Mouse (Mus musculus) hindbrain, embryonic 16.5 days (tissue): ENCODE measurements around the gene Depdc5. TPM values are rescaled to one million over a fixed set of nuclear protein-coding genes. Genes with fewer than 3 reads are reported as not detected.
"Not testable (repeated sequence)": the region's sequence is repeated elsewhere in the genome, so short reads cannot be mapped to it uniquely, and the experiment has no call there.

Experiments
- ATAC-seq: fragments of 200-750 bp; cut with Nextera tagmentation; 2 replicates; pipeline ENCODE4 v1.8.0; 2017; ENCODE audit warnings: moderate TSS enrichment, moderate library complexity
- H3K27ac ChIP-seq: fragments of 300-500 bp; sonication (generic); 2 replicates; pipeline ENCODE4 v1.5.1; 2014; ENCODE audit warnings: low read depth, mild to moderate bottlenecking, control low read depth, low read length, moderate library complexity
- H3K27me3 ChIP-seq: fragments of 300-500 bp; sonication (generic); replicated peaks from 2 replicates; pipeline ENCODE4 v1.6.1; 2014; ENCODE audit warnings: low read length; ENCODE audit not compliant: control insufficient read depth, insufficient read depth
- H3K36me3 ChIP-seq: fragments of 300-500 bp; sonication (generic); 2 replicates; pipeline ENCODE4 v1.6.1; 2014; ENCODE audit warnings: mild to moderate bottlenecking, low read length, moderate library complexity, mixed read lengths; ENCODE audit not compliant: control insufficient read depth, insufficient read depth
- H3K4me1 ChIP-seq: fragments of 300-500 bp; sonication (generic); 2 replicates; pipeline ENCODE4 v1.6.1; 2014; ENCODE audit warnings: low read depth, low read length; ENCODE audit not compliant: control insufficient read depth, insufficient read depth
- H3K4me2 ChIP-seq: fragments of 300-500 bp; sonication (generic); 2 replicates; pipeline ENCODE4 v1.6.1; 2014; ENCODE audit warnings: mild to moderate bottlenecking, low read length, control low read depth, moderate library complexity
- H3K4me3 ChIP-seq: fragments of 300-500 bp; sonication (generic); 2 replicates; pipeline ENCODE4 v1.5.1; 2014; ENCODE audit warnings: mild to moderate bottlenecking, low read length, control low read depth, moderate library complexity
- H3K9ac ChIP-seq: fragments of 300-500 bp; sonication (generic); 2 replicates; pipeline ENCODE4 v1.6.1; 2014; ENCODE audit warnings: low read depth, mild to moderate bottlenecking, control low read depth, low read length, moderate library complexity
- H3K9me3 ChIP-seq: fragments of 300-500 bp; sonication (generic); 2 replicates; pipeline ENCODE4 v1.6.1; 2014; ENCODE audit warnings: mild to moderate bottlenecking, low read length, moderate library complexity; ENCODE audit not compliant: control insufficient read depth
- WGBS: fragments of 180-500 bp; shearing (Covaris S2); extraction: QIAGEN DNeasy Blood & Tissue Kit; methylation state at CpG from one replicate; pipeline ENCODE4 v1.1.7; 2014; 5-methylcytosine and 5-hydroxymethylcytosine counted together
- polyA plus RNA-seq: library from polyadenylated mRNA; unstranded; fragments of >200 nt; fragmentation: Nextera tagmentation; extraction: Ambion mirVana; gene quantifications from 2 replicates; pipeline ENCODE4 v1.2.1, GENCODE M21; 2015

Gene Depdc5
- polyA plus RNA-seq, 1 experiment from 2014 or later = 21.5 TPM

DNA sequence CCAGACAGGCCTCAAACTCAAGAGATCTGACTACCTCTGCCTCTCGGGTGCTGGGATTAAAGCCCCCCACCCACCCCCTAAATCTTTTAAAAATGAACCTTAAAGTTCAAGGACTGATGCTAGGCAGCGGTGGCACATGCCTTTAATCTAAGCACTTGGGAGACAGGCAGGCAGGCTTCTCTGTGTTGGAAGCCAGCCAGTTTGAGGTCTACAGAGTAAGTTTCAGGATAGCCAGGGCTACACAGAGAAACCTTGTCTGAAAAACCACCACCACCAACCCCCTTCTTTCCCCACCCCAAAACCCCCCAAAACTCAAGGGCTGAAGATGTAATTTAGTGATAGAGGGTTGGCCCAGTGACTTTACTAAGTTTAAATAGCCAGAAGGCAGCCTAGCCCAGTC lies 165.2 kb downstream of the Depdc5 start:
- no peaks in the 10 kb centered on the region for H3K27me3 ChIP-seq
- 66% methylated on average over 2 of the region's 2 CpGs for WGBS

DNA sequence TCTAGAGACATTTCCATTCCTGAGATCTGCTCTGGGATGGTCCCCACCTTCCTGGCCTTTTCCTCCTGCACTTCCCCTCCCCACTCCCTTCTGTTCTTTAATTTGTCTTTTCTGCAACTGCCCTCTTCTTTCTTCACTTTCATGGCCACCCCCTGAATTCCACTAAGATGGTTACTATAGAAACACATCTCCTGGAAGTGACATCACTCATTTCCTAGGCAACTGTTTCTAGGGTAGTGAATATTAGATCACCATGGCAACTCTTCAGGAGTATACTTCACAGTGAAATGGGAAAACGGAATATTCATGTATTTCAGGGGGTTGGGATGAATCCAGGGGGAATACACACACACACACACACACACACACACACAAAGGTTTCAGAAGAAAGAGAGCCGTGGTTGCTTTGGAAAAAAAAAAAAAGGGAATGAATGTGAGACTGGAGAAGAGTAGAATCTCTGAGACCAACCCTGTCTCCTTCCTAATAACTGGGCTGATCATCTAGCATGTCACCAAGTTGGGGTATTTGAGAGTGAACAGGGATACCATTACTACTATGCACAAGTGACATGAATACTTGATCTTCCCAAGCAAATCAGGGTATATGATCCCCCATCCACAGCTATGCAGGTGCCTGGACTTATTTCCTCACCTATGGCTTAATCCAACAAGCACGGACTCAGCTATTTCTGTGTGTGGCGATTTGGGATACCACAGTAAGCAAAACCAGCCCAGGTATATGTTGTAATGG lies 167.1 kb downstream of the Depdc5 start:
- Histone ChIP-seq H3K9me3 (no peaks in the 10 kb centered on the region), H3K27ac (peak overlapping the region; percentile 73), H3K4me1 (peaks cover 14% of the 10 kb centered on the region), H3K4me3 (no peak overlapping the region), H3K36me3 (peaks cover 5% of the 10 kb centered on the region; the same call in 1 of the 2 replicates), H3K9ac (no peak overlapping the region), H3K27me3 (no peaks in the 10 kb centered on the region), H3K4me2 (0 out of 2 replicates have a peak overlapping the region, but pooled peaks have one; percentile 6)
- WGBS = 40% methylated on average over 4 of the region's 4 CpGs
- ATAC-seq = peak; percentile 88

More for the DNA sequence above, 165.2 kb downstream of the Depdc5 start:
- H3K9ac ChIP-seq = no peak overlapping the region
- peaks cover 23% of the 10 kb centered on the region for H3K4me1 ChIP-seq
- no peaks in the 10 kb centered on the region for H3K9me3 ChIP-seq
- no peak overlapping the region for H3K4me2 ChIP-seq
- no peak overlapping the region for H3K4me3 ChIP-seq
- no peak for ATAC-seq
- H3K27ac ChIP-seq = no peak overlapping the region
- H3K36me3 ChIP-seq = peaks cover 5% of the 10 kb centered on the region; the same call in 1 of the 2 replicates

DNA sequence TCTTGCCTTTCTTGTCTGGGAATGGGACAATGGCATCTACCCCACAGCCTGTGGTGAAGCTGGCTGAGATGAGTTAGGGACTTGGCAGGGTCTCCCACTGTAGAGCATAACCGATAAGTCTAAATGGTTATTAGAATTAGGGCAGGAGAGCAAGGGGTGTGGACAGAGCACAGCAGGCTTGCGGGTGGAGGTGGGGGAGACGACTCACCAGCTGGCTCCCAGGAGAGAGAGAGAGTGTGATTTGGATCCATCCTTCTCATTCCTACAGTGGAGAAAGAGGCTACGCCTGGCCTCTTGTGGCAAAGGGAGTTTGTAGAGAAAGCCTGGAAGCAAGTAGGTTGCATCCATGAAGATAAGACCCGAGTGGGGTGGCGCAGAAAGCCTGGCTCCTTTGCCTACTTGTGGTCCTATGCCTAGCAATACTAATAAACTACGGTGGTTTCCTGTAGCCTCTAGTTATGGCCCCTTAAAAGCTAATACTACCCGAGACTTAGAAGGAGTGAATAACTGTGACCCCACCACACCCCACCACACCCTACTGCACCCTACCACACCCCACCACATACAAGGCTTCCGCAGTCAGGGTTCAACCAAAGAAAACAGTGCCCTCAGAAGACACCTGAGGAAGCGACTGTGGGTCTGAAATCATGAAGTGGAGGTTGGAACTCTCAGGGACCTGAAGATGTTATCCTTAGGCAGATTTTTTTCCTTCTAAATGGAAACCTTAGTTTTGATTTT lies 168.7 kb downstream of the Depdc5 start:
- no peak overlapping the region for H3K9ac ChIP-seq
- no peak for ATAC-seq
- H3K4me2 ChIP-seq = no peak overlapping the region
- H3K27ac ChIP-seq = no peak overlapping the region
- H3K4me3 ChIP-seq = no peak overlapping the region
- H3K4me1 ChIP-seq = peaks cover 14% of the 10 kb centered on the region
- no peaks in the 10 kb centered on the region for H3K27me3 ChIP-seq
- H3K36me3 ChIP-seq = peaks cover 5% of the 10 kb centered on the region; the same call in 1 of the 2 replicates
- H3K9me3 ChIP-seq = no peaks in the 10 kb centered on the region
- 83% methylated on average over 10 of the region's 10 CpGs for WGBS

DNA sequence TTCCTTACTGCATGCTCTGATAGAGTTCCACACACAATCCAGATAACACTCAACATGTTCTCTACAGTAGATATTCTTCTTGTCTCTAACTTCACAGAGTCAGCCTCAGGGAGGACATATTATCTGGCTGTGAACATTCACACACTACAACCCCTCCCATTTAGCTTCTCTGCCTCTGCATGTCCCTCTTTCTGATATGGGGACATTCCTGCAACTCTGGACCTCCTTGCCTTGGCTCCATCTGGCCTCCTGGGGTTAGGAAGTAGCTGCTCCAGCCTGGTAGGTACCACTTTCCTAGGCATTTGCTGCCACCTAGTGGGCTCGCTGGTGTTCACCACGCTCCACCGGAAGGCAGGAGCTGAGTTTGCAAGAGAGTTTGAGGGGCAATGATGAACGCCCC lies 169.6 kb downstream of the Depdc5 start:
- no peak overlapping the region for H3K27ac ChIP-seq
- peaks cover 14% of the 10 kb centered on the region for H3K4me1 ChIP-seq
- no peak overlapping the region for H3K4me3 ChIP-seq
- H3K4me2 ChIP-seq = no peak overlapping the region
- ATAC-seq = peak; percentile 50
- no peak overlapping the region for H3K9ac ChIP-seq
- no peaks in the 10 kb centered on the region for H3K9me3 ChIP-seq
- H3K36me3 ChIP-seq = peaks cover under 1% of the 10 kb centered on the region; the same call in 1 of the 2 replicates
- no peaks in the 10 kb centered on the region for H3K27me3 ChIP-seq
- 0% methylated on average over 4 of the region's 4 CpGs for WGBS

- H3K36me3 ChIP-seq, H3K4me2 ChIP-seq, H3K4me3 ChIP-seq, H3K9me3 ChIP-seq, H3K27ac ChIP-seq, H3K9ac ChIP-seq, ATAC-seq, H3K27me3 ChIP-seq: not testable (repeated sequence)
- 50% methylated on average over 8 of the region's 8 CpGs for WGBS
- H3K4me1 ChIP-seq = peaks cover 14% of the 10 kb centered on the region
These were observed 170.1 kb downstream of the Depdc5 start for GRCm38 (mm10) chr5:33033633-33034032.

- H3K27ac ChIP-seq = no peak overlapping the region
- no peak overlapping the region for H3K9ac ChIP-seq
- H3K36me3 ChIP-seq = no peaks in the 10 kb centered on the region
- WGBS = 19% methylated on average over 7 of the region's 7 CpGs
- peaks cover 14% of the 10 kb centered on the region for H3K4me1 ChIP-seq
- H3K4me2 ChIP-seq = no peak overlapping the region
- no peak for ATAC-seq
- no peaks in the 10 kb centered on the region for H3K9me3 ChIP-seq
- no peaks in the 10 kb centered on the region for H3K27me3 ChIP-seq
- H3K4me3 ChIP-seq = no peak overlapping the region
These were observed 170.6 kb downstream of the Depdc5 start for GRCm38 (mm10) chr5:33034100-33034499.

GRCm38 (mm10) chr5:33034916-33035315 lies 171.4 kb downstream of the Depdc5 start:
- Histone ChIP-seq H3K4me3 (no peak overlapping the region), H3K9ac (no peak overlapping the region), H3K27me3 (no peaks in the 10 kb centered on the region), H3K9me3 (no peaks in the 10 kb centered on the region), H3K4me1 (peaks cover 16% of the 10 kb centered on the region), H3K36me3 (no peaks in the 10 kb centered on the region), H3K27ac (no peak overlapping the region), H3K4me2 (no peak overlapping the region)
- ATAC-seq = no peak
- WGBS = 40% methylated on average over 3 of the region's 3 CpGs

- Histone ChIP-seq H3K27ac (no peak overlapping the region), H3K9ac (no peak overlapping the region), H3K9me3 (no peaks in the 10 kb centered on the region), H3K36me3 (no peaks in the 10 kb centered on the region), H3K4me2 (peak overlapping the region; percentile 62), H3K27me3 (no peaks in the 10 kb centered on the region), H3K4me1 (peaks cover 3% of the 10 kb centered on the region), H3K4me3 (no peak overlapping the region)
- ATAC-seq = peak; percentile 20; the same call in 1 of the 2 replicates
- WGBS = 50% methylated on average over 13 of the region's 13 CpGs
These were observed 175.4 kb downstream of the Depdc5 start for GRCm38 (mm10) chr5:33038656-33039509.
